Mouse (Mus musculus) v-Abl transformed pro-B cells (cell line): ENCODE results near the gene Qser1.

Experiments
- in situ Hi-C, 2 experiments: fragments of 400-800 bp; cut with MboI; formaldehyde crosslinking; loops; one replicate each; pipeline ENCODE4 v1.15.1; 2025; ENCODE audit not compliant: unreplicated experiment in 2 of 2

Gene Qser1

DNA sequence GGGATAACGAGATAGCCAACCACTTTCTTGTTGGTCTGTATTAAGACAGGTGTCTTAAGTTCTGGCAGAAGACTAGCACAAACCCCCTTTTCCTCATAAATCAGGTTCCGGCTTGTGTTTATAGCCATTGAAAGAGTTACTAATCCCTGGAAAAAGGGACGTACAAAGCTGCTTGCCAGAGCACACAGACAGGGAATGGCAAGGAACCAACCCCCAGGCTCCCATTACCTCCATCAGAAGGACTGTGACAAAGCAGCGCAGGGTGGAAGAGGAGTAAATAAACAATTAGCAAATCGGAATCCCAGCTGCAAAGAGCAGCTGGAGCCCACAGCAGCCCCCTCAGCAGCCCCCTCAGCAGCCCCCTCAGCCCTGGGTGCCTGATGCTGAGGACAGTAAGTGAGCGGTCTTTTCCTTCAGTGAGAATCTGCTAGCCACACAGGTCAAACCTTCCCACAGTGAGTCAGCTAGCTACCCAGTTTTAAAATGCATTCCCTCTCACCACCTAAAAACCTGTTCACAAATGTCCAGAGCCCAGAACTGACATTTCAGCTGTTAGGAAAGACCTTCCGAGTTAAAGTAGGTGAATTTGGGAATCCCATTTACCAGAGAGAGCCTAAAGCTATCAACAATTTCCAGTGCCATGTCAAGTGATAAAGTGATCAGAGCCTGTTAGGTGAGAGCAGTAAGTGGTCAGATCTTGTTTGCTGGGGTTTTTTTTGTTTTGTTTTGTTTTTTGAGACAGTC is 75.4 kb downstream of the Qser1 start:
- in situ Hi-C loops: no loop called here

DNA sequence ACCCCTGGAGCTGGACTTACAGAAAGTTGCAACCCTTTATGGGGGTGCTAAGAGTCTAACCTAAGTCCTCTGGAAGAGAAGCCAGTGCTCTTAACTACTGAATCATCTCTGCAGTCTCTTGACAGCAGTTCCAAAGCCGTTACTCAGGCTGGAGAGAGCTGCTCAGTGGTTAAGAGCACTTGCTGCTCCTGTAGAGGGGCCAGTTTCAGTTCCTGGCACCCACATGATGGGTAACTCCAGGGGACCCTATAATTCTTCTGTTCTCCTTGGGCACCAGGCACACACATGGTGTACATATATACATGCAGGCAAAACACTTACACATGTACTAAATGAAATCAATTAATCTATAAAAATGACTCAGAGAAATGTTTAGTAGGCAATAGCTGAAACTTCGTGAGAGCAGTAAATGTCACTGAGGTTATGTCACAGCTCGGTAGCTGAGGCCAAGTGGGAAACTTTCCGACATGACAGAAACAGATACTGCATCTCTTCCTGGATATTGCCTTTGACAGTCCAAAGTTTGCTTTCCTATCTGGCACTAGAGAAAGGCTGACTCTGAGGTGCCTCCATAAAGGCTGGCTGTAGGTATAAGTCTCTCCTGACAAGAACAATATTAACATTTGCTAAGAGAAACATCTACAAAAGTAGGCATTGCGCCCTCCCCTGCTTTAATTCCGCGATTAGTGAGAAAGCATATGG is 76.2 kb downstream of the Qser1 start:
- in situ Hi-C loops: no loop called here

DNA sequence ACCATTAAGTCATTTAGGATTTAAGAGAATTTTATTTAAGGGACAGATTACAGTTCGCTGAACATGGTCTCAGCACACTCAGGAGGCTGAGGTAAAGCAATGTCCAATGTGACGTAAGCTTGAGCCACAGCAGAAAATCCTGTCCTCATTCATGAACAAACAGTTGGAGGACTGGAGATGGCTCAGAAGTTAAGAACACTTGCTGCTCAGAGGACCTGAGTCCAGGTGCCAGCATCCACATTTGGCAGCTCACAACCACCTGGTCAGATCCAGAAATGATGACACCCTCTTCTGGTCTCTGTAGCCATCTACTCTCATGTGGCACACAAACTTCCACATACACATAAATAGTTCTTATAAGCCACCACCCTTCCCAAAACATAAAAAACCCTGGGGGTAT is 76.9 kb downstream of the Qser1 start:
- in situ Hi-C loops: no loop called here

DNA sequence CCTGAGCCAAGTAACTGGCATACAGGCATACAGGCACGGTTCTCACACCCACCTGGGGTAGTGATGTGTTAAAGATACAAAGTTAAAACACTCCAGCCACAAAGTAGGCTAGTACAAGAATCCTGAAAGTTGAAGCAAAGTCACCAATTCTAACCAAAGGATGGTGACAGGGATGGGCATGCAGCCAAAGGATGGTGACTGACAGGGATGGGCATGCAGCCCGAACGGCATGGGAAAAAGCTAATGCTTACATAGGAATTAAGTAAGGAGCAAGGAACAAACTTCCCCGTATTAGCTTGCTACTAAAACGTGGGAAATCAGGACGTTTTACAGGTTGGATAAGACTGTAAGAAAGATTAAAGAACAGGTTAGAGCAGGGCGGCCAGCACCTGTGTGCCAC is 80.3 kb downstream of the Qser1 start:
- in situ Hi-C loops: no loop called here

DNA sequence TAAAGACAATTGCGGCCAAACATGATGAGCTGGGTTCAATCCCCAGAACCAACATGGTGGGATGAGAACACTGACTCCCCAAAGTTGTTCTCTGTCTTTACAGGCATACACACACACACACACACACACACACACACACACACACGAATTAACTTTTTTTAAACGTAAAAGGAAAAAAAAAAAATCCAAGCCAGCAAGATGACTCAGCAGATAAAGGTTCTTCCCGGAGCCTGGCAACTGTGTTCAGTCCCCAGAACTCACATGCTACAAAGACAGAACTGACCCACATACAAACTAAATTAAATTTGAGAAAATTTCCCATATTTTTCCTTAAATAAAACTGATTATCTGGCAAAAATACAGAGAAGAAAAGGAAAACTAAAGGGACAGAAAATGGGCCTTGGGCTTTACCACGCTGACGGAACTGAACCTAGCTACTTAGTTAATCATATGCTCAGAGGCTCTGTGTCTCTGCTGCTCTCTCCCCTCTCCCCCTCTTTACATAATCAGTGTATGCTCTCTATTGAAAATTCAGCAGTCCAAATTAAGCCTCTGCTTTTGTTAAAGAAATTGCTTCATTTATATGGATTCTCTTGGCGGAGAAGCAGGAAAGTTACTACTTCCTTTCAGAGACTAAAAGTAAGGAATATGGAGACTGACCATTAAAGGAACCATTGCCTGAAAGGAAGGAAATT is 83.9 kb downstream of the Qser1 start:
- in situ Hi-C loops: no loop called here

DNA sequence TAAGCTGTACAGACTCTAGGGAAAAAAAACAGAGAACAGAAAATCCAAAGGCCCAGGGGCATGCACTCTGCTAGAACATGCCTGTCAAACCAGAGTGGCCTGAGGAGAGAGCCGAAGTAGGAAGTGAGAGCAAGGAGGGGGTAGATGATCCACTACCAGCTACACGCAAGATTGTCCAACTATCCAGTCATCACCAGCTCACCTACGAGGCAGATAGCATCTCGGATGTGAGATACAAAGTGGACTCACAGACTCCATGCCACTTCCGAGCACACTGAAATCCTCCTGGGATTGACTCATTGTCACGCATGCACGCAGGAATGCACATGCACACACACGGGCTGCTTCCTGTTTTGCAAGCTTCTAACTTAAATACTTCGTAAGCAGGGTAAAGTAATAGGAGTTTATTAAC is 84.5 kb downstream of the Qser1 start:
- in situ Hi-C loops: no loop called here

DNA sequence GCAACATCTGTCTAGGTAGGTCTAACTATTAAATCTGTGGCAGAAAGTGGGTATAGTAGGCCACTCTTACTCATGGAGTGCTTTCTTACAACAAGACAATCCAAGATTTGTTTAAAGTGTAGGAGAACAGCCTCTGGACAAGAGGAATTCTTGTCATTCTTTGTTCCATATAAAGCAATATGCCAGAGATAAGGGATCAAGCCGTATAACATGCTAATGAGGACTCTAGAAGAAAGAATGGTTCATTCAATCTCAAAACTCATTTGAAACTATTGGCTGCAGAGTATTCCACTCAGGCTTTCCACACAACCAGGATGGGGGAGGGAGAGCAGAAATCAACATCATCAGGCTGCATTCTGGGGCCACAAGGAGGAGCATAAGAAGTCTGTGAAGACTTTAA is 89.2 kb downstream of the Qser1 start:
- in situ Hi-C loops: no loop called here

DNA sequence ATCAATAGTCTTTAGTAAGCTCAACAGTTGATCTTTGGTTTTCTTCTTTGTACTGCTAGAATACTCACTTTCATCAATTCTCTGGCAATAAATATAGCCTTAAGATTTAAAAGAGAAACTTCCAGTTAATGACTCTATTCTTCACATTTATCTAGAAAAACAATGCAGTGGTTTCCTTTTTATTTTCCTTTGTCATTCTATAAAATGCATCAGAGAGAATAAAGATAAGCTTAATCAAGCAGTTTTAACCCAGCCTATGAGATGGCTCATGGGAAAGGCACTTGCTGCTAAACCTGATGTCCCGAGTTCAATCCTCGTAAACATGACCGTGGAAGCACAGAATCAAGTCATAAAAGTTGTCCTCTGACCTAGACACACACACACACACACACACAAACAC is 94.5 kb downstream of the Qser1 start:
- in situ Hi-C loops: no loop called here

DNA sequence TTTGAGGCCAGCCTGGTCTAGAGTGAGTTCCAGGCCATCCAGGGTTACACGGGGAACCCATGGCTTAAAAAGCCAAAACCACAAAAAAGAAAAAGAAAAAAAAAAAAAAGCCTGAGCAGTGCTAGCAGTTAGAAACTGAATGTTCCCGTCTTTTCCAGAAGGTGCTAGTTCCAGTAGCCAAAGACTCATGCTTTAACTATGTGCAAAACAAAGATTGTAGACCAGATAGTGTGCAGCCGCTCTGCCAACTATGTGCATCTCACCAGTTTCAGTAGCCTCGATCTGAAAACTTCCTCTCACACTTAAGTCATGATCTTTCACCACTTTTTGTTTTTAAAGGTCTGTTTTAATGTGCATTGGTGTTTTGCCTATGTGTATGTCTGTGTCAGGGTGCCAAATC is 98.7 kb downstream of the Qser1 start:
- in situ Hi-C loops: no loop called here

DNA sequence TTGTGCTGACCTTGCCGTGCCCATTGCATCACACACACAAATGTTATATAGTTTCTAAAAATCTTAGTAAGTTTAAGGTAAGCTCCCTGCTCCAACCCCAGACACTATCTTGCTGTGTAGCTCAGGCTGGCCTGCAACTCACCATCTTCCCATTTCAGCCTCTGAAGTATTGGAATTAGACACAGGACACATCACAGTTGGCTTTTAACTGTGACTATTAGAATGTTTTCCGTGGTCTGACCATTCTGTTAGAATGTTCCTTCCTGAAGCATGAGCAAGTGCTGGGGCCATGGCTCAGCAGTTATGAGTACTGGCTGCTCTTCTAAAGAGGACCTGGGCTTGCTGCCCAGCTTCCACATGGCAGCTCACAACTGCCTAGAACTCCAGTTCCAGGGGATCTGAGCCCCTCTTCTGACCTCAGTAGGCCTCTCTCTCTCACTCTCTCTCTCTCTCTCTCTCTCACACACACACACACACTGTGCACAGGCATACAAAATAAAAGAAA is 99.3 kb downstream of the Qser1 start:
- in situ Hi-C loops: no loop called here

DNA sequence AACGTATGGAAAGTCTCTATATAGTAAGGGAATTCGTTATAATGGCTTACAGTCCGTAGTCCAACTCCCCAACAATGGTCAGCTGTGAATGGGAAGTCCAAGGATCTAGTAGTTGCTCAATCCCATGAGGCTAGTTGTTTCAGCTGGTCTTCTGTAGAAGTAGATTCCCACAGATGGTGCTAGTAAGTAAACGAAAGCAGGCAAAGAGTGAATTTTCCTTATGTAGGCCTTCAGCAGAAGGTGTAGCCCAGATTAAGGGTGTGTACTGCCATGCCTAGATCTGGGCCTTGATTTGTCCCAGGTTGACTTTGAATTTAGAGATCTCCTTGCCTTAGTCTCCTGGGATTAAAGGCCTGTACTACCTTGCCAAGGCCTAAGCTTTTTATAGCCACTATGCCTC is 100.3 kb downstream of the Qser1 start, which contains the start of gene Pin1rt1:
Gene Pin1rt1, minus strand, starts transcription at position 101 of the 400 bp plus-strand sequence.
- in situ Hi-C loops: no loop called here

DNA sequence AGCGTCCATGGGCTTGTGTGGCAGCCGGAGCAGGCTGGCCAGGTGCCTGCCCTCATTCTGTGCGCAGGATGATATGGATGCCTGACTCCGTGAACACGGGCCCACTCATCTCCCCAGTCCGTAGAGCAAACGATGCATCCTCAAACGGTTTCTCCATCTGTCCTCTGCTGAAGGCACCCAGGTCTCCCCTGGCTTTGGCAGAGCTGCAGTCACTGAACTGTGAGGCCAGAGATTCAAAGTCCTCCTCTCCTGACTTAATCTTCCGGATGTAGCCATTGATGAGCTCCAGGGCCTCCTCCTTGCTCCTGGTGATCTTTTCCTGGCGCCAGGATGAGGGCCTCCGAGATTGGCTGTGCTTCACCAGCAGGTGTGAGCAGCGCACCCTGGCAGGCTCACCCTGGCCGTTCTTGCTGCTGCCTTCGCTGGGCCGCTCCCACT is 102.3 kb downstream of the Qser1 start:
- in situ Hi-C loops: no loop called here

DNA sequence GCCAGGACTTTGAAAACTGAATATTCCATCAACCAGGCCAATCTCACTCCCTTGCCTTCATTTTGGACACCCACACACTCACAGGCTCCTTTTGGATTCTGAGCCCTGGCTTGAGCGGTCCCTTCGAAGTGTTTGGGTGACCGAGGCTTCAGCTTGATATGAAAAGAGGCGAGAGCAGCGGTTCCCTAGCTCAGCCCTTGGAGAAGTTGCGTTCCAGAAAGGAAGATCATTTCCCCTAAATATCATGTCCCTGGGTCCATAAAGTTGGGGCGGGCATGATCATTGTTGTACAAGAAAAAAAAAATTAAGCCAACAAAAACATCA is 104.1 kb downstream of the Qser1 start:
- in situ Hi-C loops: no loop called here

DNA sequence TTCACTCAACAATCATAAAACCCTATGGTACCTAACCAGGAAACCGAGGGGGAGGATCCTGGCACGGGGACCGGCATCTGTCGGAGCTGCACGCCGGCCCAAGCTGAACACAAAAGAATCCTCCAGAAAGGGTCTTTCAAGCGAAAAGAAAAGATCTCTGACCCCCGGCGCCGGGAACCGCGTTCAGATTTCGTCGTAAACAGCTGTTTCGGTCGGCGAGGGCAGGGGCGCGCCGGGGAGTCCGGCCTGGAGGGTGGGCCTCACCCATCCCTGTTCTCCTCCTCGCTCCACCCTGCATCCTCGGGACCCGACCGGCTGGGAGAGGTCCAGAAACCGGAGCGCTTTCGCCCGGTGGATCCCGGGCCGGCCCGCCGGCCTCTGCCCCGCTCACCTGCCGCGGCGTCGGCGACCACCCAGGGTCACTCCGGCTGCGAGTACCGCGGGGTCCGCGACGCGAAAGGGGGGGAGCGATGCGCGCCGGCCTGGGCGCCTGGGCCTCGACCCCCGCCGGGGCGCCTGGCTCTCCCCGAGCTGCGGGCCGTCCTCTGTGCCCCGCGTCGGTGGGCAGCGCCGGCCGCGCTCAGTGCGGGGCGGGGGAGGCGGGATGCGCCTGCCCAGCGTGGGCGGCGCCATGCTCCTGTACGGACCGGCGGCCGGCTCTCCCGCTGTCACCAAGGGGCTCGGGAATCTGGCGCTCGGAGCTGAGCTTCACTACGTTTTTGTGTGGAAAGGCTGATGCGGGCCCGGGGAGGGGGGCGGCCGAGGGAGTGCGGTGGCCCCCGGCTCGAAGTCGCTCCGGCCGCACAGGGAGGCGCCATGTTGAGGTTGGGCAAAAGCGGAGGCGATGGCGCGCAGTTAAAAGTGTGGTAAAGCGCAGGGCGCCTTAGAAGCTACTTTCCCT is 104.7 kb downstream of the Qser1 start, which contains the start of gene Tcp11l1:
Gene Tcp11l1, minus strand, starts transcription at position 585 of the 901 bp plus-strand sequence.
- in situ Hi-C loops: no loop called here

DNA sequence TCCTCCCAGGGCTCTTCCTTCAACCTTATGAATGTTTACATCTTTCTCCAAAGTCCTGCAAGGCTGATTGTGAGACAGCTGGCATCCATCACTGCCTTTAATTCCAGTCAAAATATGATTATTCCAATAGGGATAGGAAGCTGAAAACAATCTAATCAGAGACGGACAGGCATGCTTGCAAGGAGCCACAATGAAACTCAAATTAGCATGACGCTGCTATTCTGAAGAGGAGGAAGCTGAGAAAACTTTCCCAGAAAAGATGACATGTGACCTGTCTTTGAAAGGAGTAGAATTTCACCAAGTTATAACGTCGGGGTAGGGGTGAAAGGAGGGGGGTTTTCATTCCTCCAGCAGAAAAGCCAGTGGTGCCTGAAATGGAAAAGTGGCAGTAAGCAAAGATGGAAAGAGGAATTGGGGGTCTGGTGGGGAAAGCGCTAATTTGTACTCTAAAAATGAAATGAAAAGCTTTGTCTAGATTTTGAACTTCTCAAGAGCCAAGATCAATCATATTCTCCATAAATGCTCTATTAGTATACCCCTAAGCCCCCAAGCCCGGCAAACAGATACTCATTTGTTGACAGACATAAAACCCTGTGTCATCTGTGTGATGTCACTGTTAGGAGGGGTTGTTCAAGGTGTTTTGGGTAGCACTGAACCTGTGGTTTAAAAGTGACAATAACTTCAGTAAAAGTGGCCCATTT is 105.7 kb downstream of the Qser1 start:
- in situ Hi-C loops: no loop called here

DNA sequence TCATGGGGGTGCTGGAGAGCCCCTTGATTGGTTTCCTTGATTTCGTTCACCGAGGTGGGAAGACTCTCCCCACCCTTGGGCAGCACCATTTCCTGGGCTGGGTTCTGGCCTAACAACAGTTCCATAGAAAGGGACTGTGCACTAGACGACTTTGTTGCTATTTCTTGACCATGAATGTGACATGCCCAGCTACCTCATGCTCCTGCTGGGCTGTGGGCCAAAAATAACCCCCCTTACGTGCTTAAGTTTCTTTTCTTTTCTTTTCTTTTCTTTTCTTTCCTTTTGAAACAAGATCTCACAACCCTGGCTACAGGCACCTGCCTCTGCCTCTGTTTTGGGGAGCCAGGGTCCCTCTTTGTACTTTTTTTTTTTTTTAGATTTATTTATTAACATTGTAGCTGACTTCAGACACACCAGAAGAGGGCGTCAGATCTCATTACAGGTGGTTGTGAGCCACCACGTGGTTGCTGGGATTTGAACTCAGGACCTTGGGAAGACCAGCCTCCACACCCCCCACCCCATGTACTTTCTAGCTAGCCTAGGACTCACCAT is 106.7 kb downstream of the Qser1 start:
- in situ Hi-C loops: no loop called here
